Mouse (Mus musculus) neutrophil, adult 5-6 weeks (primary cell): Measurements from ENCODE around the gene Abca12. TPM values are rescaled to one million over a fixed set of nuclear protein-coding genes. Genes with fewer than 3 reads are reported as not detected.

Experiments used
- ATAC-seq: fragments of 151-379, 151-347 bp; 2 replicates; pipeline ENCODE4 v1.8.0; 2017; ENCODE audit warnings: mild to moderate bottlenecking, moderate TSS enrichment; ENCODE audit not compliant: insufficient number of reproducible peaks, poor library complexity, low FRiP score, severe bottlenecking; ENCODE audit errors: extremely low read depth
- total RNA-seq: library from RNA; stranded (forward); fragments of 200-1000 nt; gene quantifications from 2 replicates; pipeline ENCODE4 v1.2.3, GENCODE M21; 2017

Gene Abca12
- total RNA-seq, result not detected in 2 replicates

DNA sequence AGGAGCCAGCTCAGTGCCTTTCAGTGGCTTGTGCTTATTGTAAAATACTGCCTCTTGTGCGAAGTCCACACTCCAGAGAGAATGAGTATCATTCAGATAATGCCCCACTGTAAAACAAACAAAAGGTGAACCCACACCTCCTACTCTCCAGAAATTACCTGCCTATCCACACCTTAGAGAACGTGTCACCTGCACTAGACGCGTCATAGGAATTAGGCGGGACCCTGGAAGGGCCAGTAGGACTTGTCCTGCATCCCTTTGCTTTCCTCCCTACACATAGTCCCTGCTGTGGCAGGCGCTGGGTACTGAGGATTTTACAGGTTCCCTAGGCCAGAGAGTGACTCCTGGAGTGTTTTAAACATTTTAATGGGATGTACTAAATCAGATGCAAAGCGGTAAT, at the start of gene Abca12:
TSS of gene Abca12 (minus strand) at position 101 of the 400 bp plus-strand sequence.
- no peak for ATAC-seq

DNA sequence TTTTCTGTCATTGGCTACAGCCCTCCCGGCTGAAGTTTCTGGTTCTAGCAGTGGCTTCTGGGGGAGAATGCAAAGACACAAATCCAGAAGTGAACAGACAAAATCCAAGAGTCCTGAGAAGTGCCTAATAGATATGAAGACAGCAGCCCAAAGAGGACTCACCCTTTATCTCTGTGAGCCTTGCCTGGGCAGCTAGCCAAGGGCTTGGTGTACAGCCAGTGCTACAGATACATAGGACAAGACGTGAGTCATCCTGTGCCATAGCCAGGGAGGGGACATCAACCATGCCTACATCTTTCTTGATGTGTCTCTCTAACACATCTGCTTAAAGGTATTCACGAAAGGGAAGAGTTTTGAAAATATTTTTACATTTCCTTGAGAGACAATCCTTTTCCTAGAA, 43.3 kb upstream of the Abca12 start:
- no peak for ATAC-seq

DNA sequence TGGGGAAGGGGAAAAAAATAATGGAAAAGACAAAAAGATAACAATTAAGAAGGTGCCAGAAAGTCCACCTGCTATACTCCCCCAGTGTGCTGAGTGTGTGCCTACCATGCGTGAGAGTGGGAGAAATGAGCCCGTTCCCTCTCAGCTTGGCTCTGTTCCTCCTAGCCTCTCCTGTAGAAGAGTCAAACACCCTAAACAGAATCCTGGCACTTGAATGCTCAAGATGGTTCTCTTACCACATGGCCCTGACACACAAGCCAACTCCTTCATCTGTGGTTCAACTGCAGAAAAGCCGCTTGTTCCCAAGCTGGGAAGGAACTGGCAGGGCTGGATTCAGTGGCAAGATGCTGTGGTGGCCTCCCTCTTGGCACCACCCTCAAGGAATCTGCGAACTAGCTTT, 32.7 kb upstream of the Abca12 start:
- no peak for ATAC-seq

DNA sequence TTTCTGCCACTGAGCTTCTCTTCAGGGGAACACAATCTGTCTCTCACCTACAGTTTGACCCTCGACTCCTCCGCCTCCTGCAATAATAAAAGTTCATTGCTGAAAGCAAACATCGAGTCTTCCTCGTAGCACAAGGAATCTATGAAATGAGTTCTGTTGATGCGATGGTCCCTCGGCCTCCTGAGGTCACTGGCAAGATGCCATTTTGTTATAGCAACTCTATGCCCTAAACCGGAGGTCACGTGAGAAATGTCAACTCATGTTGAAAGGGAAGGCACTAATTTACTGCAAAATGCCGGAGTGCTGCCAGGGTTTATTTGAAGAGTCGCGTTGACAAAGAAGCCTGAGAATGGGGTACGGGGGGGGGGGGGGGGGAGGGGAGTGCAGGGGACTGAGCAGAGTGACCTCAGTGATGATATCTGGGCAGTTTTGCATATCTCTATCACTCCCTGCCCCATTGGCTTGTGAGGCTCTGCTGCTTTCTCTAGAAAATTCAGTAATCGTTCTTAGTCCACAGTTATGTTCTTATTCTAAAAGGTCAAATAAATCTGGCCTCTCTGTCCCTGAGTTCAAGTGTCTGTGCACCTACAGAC, 7.1 kb upstream of the Abca12 start:
- no peak for ATAC-seq

DNA sequence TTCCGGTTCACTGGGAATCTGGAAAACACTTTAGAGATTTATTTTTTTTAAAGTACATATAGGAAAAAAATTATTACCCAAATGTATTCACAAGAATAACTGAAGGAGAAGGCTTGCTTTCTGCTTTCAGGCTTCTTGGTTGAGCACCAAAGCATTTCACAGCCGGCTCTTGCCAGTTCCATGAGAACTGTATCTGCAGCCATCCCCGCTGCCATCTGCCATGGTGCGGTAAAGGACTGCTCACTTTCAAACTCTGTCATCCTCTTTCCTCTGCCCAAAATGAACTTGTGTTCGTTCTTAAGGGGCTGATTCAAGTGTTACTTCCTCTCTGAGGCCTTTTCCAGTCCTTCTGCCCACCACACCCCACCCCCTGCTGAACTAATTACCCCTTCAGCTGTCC, 3.8 kb upstream of the Abca12 start:
- ATAC-seq, result no peak

DNA sequence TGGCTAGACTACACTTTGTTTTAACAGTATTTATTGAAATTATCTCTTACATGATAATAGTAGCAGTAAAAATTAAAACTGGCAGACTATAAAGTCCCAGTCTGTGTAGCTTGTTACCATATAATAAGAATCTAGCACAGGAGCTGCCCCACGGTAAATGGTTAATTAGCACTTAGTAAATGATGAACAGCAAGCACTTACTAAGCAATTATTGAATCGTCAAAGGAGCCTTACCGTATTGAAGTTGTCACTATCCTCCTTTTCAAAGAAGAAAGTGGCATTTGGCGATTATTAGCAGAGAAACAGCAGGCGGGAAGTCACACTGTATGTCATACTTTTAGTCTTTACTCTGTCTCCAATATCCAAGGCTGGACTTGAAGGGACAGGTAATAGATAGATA, 3.2 kb upstream of the Abca12 start:
- no peak for ATAC-seq

DNA sequence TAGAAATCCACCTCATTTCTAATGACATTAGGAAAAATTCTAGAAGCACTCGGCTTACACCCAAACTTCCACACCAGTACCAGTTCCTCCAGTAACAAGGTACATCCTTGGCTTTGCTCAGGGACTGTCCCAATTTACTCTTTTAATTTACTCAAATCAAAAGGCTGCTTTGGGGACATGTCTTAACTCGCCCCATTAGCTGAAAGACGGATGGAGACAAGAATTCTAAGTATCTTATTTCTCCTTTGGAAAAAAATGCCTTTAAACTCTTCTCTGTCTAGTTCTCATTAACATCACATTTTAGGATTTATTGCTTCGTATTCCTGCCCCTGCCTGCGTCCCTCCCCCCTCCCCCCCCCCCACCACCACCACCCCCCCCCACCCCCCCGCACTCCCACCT, 626 bp downstream of the Abca12 start:
- no peak for ATAC-seq

DNA sequence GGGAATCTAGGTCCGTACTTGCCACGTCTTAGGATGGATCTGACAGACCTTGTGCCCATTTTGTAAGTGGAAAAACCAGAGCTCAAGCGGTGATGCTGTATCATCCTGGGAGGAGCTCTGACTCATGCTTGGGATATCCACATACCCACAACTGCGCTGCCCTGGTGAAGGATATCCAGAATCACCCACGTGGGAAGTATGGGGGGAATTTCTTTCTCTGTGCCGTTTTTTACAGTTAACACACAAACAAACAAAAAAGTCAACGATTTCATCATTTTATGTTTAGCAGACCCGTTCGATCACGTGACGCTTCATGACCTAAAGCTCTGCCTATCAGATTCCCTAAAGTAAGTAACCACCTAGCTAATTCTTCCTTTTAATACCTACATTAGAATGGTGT, 1.6 kb downstream of the Abca12 start:
- ATAC-seq, result no peak

DNA sequence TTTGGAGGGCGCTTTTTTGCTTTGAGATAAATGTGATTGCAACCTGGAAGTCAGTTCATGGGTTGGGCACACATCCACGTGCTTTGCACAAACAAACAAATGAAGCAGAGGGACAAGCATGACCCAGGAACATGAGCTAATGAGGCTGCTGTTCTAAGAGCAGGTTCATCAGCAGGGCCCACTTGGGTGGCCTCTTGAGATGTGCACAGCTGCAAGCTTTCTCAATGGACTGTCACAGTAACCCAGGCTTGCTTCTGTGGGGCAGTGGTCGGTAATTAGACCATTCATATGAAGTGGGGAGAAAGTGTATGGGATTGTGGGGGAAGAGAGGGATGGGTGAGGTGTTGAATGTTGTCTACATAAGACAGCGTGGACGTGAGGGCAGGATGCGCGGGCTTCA, 7.0 kb downstream of the Abca12 start:
- ATAC-seq, result no peak

DNA sequence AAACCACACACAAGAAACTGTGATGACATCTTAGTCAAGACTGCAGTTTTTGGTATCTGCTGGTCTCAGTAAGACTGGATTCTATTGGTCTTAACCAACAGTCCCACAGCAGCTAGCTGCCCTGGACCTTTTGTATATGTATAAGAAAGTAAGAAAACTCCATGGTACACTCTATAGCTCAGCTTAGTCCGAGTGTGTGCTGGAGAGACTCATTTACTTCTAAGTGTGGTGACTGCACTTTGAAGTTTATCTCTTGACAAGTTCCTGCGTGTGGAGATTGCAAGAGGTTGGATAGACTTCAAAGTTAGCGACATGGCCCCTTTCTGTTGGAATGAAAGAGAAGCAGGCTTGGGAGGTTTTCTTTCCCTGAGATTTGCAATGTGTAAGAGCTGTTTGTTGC, 17.1 kb downstream of the Abca12 start:
- no peak for ATAC-seq

DNA sequence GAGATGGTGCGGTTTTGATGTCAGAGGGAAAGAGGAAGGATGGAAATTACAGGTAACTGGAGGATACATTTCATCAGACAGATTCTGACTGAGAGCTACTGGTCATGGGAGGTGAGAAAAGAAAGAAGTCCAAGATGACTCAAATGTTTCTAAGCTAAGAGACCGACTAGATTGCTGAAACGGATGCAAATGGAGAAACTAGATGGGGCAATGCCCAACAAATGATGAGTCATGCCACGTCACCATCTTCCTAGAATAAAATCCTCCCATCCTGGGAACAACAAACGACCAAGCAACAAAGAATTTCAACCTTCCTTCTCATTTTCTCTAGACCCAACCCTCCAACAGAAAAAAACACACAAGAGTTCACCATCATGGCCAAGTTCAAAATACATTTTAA, 18.6 kb downstream of the Abca12 start:
- no peak for ATAC-seq

DNA sequence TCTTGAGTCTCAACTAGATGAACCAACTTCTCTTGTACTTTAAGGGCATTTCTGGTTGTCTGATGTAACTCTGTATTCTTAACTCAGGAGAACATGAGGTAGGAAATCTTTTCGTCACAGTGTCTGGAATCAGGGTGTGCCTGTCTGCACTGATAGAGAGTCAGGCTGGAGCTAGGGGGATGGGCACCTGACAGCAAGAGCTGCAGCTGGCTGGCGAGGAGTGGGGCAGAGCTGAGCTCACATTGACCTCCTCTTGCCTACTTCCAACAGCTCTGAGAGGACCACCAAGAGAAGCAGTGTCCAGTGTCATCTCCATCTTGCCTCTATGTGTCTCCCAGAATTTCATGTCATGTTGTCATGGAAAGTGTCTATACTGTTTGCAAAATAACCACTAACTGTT, 20.5 kb downstream of the Abca12 start:
- no peak for ATAC-seq

DNA sequence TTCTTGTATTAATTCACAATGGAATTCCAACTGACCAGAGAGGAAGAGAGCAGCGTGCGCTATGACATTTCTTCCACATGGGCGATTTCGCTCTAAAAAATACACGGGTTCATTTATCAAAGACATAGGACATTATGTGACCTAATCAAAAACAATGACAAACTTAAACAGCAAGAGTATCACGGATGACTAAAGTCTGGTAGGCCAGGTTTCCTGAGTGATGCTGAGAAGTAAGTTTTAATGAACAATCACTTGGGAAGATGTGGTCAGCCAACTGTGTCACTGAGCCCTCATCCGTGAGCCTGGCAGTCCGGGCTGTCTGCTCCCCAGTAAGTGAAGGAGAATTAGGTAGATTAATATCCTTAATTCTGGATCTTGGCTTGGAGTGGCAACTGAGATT, 21.2 kb downstream of the Abca12 start:
- no peak for ATAC-seq

DNA sequence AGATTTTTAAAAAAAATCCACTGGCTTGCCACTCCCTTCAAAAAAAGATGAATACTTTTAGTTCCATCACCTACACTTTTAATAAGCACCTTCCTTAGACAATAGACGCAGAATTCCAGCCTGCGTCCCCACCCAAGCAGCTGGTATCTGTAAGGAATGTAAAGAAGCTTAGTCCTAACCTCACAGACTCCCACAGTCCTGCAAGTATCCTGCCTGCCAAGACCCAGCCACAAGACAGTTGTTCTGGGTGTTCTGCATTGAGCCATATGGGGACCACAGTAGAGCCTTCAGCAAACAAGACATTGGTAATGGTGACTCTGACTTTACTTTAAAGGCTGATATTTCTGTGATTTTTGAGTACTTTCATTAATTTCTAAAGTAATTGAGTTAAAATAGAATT, 22.2 kb downstream of the Abca12 start:
- ATAC-seq, result no peak

DNA sequence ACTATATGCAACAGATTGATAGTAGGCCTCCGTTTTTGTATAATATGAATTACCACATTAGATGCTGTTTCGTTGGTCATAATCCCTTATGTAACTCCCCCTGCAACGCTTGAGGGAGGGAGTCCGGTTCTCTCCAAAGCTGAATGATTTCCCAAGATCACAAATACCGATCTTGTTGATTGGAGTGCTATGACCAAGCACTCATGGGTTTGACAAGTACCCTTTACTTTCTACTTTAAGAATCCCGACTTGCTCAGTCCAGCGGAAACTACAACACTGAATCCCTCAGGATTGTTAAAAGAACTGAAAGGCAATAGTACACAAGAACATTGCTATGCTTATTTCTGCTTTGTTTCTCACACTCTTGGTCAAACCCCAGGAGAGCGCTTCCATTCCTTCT, 28.1 kb downstream of the Abca12 start:
- ATAC-seq, result no peak

DNA sequence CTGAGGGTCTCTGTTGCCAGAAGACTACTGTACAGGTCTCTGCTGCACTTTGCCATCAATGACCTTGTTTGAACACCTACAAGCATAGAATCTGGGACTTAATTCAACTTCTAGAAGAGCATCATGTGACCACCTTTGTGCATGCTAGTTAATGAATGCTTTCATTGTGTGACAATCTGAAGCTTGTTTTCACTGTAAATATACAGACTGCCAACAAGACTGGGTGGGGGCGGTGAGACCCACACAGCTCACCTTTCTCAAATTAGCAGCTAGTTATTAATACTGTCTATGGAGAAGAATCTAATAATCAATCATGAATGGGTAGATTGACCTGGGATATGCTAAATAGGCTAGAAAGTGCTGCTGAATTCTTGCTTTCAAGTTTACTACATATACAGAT, 30.6 kb downstream of the Abca12 start:
- no peak for ATAC-seq

DNA sequence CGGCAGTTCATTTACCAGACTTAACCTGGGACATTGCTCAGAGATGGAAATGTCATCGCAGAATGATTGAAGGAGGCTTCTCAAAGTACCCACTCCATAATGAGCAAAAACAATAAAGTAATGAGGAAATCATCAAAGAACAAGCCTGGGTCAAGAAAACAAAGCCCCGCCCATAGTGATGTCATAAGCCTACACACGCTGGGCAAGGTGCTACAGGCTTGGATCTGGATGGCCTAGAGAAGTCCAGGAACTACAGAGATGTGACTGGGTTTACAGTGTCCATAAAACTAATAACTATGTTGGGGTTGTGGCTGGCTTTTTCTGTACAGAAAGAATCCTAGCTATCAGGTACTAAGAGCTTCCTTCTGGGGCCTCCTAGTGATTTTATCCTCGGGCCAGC, 41.6 kb downstream of the Abca12 start:
- no peak for ATAC-seq

DNA sequence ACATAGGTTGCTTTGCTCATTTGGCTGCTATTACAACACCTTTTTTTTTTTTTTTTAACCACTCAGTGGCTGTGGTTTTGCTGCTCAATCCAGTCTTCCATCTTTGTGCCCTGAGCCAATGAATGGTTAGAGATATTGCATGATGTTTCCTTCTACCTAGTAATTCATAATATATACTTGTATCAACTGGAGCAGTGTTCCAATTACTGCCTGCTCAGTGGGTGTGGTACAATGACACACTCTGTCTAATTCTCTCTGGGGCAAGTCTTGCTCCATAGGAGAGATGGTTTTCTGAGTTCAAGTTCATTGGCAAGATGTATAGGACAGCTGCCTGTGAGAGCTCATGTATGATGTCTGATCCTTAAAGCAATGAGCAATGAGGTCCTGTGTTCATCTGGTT, 44.4 kb downstream of the Abca12 start:
- ATAC-seq, result no peak

DNA sequence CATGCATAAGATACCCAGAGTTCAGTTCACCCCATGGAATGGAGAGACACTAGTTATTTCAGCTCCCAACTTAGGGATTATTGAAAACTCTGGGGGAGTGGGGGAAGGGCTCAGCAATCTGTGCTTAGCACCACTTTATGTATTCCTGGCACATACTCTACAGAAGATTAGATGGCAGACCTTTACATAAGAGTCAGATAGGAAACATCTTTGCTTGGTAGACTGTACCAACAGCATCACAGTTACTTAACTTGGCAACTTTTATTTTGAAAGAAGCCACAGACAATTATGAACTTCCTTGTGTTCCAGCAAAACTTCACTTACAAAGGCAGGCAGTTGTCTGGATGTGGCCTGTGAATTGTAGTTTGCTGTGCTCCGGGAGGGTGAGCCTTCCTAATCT, 46.9 kb downstream of the Abca12 start:
- no peak for ATAC-seq

DNA sequence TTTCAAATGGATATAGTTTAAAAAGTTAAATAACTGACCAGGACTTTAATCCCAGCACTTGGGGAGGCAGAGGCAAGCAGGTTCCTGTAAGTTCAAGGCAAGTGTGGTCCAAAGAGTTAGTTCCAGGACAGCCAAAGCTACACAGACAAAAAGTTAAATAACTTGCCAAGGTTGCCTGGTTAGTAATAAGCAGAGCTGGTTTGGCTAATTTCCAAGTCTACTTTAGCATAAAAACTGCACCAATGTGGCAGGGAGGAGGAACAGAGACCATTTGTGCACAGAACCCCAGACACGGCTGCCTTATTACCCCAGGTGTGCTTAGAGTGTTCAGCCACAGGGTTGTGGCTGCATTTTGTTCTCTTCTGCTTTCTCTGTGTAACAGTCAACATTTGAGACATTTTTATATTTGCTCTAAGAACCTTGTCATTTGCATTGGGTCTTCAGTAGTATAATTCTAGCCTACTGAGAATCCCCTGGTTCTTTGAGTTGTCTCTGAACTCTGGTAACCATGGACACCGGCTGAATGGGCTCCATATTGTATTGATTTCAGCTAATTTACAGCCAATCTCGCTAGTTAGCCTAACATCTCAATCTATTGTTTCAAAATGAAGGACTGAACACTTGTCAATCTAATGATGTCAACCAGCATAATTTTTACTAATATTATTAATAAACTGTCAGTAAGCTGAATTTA, 71.7 kb downstream of the Abca12 start:
- no peak for ATAC-seq

DNA sequence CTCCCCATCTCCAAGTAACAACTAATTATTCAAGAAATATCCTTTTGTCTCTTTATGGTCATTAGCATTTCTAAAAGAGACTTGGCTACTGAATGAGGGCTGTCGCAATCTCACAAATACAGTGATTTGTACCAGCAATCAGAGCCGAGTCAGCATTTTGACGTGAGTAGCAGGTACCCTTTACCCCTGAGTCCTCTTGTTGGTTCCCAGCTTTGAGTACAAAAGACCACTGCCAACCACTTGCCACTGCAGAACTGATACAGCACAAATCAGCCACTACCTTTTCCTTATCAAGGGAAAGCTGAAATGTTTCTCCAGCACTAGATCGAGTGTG, 72.5 kb downstream of the Abca12 start:
- no peak for ATAC-seq
